Mouse (Mus musculus): Measurements from ENCODE around the gene Pdxp. TPM values are rescaled to one million over a fixed set of nuclear protein-coding genes. Genes with fewer than 3 reads are reported as not detected.

Gene Pdxp
- polyA plus RNA-seq, 1 experiment from 2014 or later: 15.0 TPM

GRCm38 (mm10) chr15:78955663-78956062 lies 41.9 kb downstream of the Pdxp start:
- H3K27me3 ChIP-seq: no peaks in the 10 kb centered on the region
- no peak overlapping the region for H3K4me2 ChIP-seq
- no peak for ATAC-seq (ENCODE audit: insufficient number of reproducible peaks, low FRiP score, low TSS enrichment, low read depth)
- 79% methylated on average over 3 of the region's 3 CpGs for WGBS
- H3K9ac ChIP-seq: no peak overlapping the region
- peaks cover 12% of the 10 kb centered on the region for H3K4me1 ChIP-seq
- peaks cover 3% of the 10 kb centered on the region; the same call in 1 of the 2 replicates for H3K36me3 ChIP-seq
- H3K27ac ChIP-seq: no peak overlapping the region
- H3K9me3 ChIP-seq: no peaks in the 10 kb centered on the region
- no peak overlapping the region for H3K4me3 ChIP-seq

GRCm38 (mm10) chr15:78956351-78956750 lies 42.6 kb downstream of the Pdxp start:
- ATAC-seq (ENCODE audit: insufficient number of reproducible peaks, low FRiP score, low TSS enrichment, low read depth): no peak
- Histone ChIP-seq H3K4me3 (no peak overlapping the region), H3K4me2 (no peak overlapping the region), H3K27me3 (no peaks in the 10 kb centered on the region), H3K9ac (no peak overlapping the region), H3K9me3 (no peaks in the 10 kb centered on the region), H3K36me3 (peaks cover 3% of the 10 kb centered on the region; the same call in 1 of the 2 replicates), H3K4me1 (peaks cover 12% of the 10 kb centered on the region), H3K27ac (no peak overlapping the region)
- 75% methylated on average over 4 of the region's 4 CpGs for WGBS

GRCm38 (mm10) chr15:78957021-78957420 lies 43.3 kb downstream of the Pdxp start:
- H3K9ac ChIP-seq: no peak overlapping the region
- H3K27me3 ChIP-seq: no peaks in the 10 kb centered on the region
- H3K27ac ChIP-seq: peak overlapping the region; percentile 61; the same call in 1 of the 2 replicates
- peak overlapping the region; percentile 17; the same call in 1 of the 2 replicates for H3K4me2 ChIP-seq
- no peak for ATAC-seq (ENCODE audit: insufficient number of reproducible peaks, low FRiP score, low TSS enrichment, low read depth)
- H3K4me3 ChIP-seq: no peak overlapping the region
- H3K36me3 ChIP-seq: peaks cover 10% of the 10 kb centered on the region; the same call in 1 of the 2 replicates
- no peaks in the 10 kb centered on the region for H3K9me3 ChIP-seq
- 37% methylated on average over 15 of the region's 15 CpGs for WGBS
- peaks cover 12% of the 10 kb centered on the region for H3K4me1 ChIP-seq

- WGBS: 83% methylated on average over 11 of the region's 11 CpGs
Observed at GRCm38 (mm10) chr15:78959537-78959936, 45.8 kb downstream of the Pdxp start.

GRCm38 (mm10) chr15:78960088-78960487 lies 46.4 kb downstream of the Pdxp start:
- no peak overlapping the region for H3K4me2 ChIP-seq
- H3K27ac ChIP-seq: no peak overlapping the region
- 57% methylated on average over 4 of the region's 4 CpGs for WGBS
- no peak overlapping the region for H3K9ac ChIP-seq
- H3K27me3 ChIP-seq: no peaks in the 10 kb centered on the region
- no peaks in the 10 kb centered on the region for H3K9me3 ChIP-seq
- H3K36me3 ChIP-seq: peaks cover 11% of the 10 kb centered on the region; the same call in 1 of the 2 replicates
- H3K4me3 ChIP-seq: no peak overlapping the region
- ATAC-seq (ENCODE audit: insufficient number of reproducible peaks, low FRiP score, low TSS enrichment, low read depth): no peak
- peaks cover 21% of the 10 kb centered on the region for H3K4me1 ChIP-seq

More at GRCm38 (mm10) chr15:78959537-78959936, 45.8 kb downstream of the Pdxp start:
- Histone ChIP-seq H3K4me2 (no peak overlapping the region), H3K36me3 (peaks cover 11% of the 10 kb centered on the region; the same call in 1 of the 2 replicates), H3K27me3 (no peaks in the 10 kb centered on the region), H3K4me3 (no peak overlapping the region), H3K9ac (no peak overlapping the region), H3K27ac (no peak overlapping the region), H3K4me1 (peaks cover 21% of the 10 kb centered on the region), H3K9me3 (no peaks in the 10 kb centered on the region)
- no peak for ATAC-seq (ENCODE audit: insufficient number of reproducible peaks, low FRiP score, low TSS enrichment, low read depth)

GRCm38 (mm10) chr15:78962885-78963284 lies 49.2 kb downstream of the Pdxp start:
- H3K36me3 ChIP-seq: peaks cover 14% of the 10 kb centered on the region
- WGBS: 49% methylated on average over 2 of the region's 2 CpGs
- ATAC-seq (ENCODE audit: insufficient number of reproducible peaks, low FRiP score, low TSS enrichment, low read depth): no peak

More at GRCm38 (mm10) chr15:78962885-78963284, 49.2 kb downstream of the Pdxp start:
- Histone ChIP-seq H3K9ac (no peak overlapping the region), H3K27ac (no peak overlapping the region), H3K4me3 (no peak overlapping the region), H3K27me3 (no peaks in the 10 kb centered on the region), H3K4me1 (peaks cover 9% of the 10 kb centered on the region), H3K4me2 (no peak overlapping the region), H3K9me3 (no peaks in the 10 kb centered on the region)

Small RNA genes within 50 kb of the gene (microRNA-seq; reads per million reads assigned to microRNA genes)
- gene Mir6955: not detected

Other genes with a start within 250 kb of the Pdxp start
- gene Elfn2, start 195.1 kb upstream of the Pdxp start, polyA plus RNA-seq (2015; fragmentation: Nextera tagmentation; extraction: Ambion mirVana): 0.05 and 0.22 TPM in 2 replicates
- 15.1 and 16.3 TPM in 2 replicates for gene Mfng, start 140.4 kb upstream of the Pdxp start, polyA plus RNA-seq (2015; fragmentation: Nextera tagmentation; extraction: Ambion mirVana)
- gene Card10, start 110.9 kb upstream of the Pdxp start, polyA plus RNA-seq (2015; fragmentation: Nextera tagmentation; extraction: Ambion mirVana): 3.4 and 3.8 TPM in 2 replicates
- gene Cdc42ep1, start 71.3 kb upstream of the Pdxp start, polyA plus RNA-seq (2015; fragmentation: Nextera tagmentation; extraction: Ambion mirVana): 26.5 and 30.0 TPM in 2 replicates
- 0.65 and 0.73 TPM in 2 replicates for gene Lgals2, start 58.4 kb upstream of the Pdxp start, polyA plus RNA-seq (2015; fragmentation: Nextera tagmentation; extraction: Ambion mirVana)
- gene Gga1, start 36.7 kb upstream of the Pdxp start, polyA plus RNA-seq (2015; fragmentation: Nextera tagmentation; extraction: Ambion mirVana): 53.2 and 54.4 TPM in 2 replicates
- 0.50 and 0.65 TPM in 2 replicates for gene Gm49510, start 14.3 kb upstream of the Pdxp start, polyA plus RNA-seq (2015; fragmentation: Nextera tagmentation; extraction: Ambion mirVana)
- gene Sh3bp1, start 14.2 kb upstream of the Pdxp start, polyA plus RNA-seq (2015; fragmentation: Nextera tagmentation; extraction: Ambion mirVana): 55.2 and 61.1 TPM in 2 replicates
- 2,795 and 2,816 TPM in 2 replicates for gene Lgals1, start 12.8 kb downstream of the Pdxp start, polyA plus RNA-seq (2015; fragmentation: Nextera tagmentation; extraction: Ambion mirVana)
- gene Nol12, start 21.0 kb downstream of the Pdxp start, polyA plus RNA-seq (2015; fragmentation: Nextera tagmentation; extraction: Ambion mirVana): 53.2 and 55.2 TPM in 2 replicates
- gene Triobp, start 33.8 kb downstream of the Pdxp start, polyA plus RNA-seq (2015; fragmentation: Nextera tagmentation; extraction: Ambion mirVana): 54.8 and 59.2 TPM in 2 replicates
- 487 and 628 TPM in 2 replicates for gene H1f0, start 114.5 kb downstream of the Pdxp start, polyA plus RNA-seq (2015; fragmentation: Nextera tagmentation; extraction: Ambion mirVana)
- 0.13 TPM in 1 of 2 replicates, not detected in the other for gene Galr3, start 128.0 kb downstream of the Pdxp start, polyA plus RNA-seq (2015; fragmentation: Nextera tagmentation; extraction: Ambion mirVana)
- 43.9 and 46.6 TPM in 2 replicates for gene Ankrd54, start 149.0 kb downstream of the Pdxp start, polyA plus RNA-seq (2015; fragmentation: Nextera tagmentation; extraction: Ambion mirVana)
- 203 and 206 TPM in 2 replicates for gene Eif3l, start 161.3 kb downstream of the Pdxp start, polyA plus RNA-seq (2015; fragmentation: Nextera tagmentation; extraction: Ambion mirVana)
- 15.1 and 16.3 TPM in 2 replicates for gene Micall1, start 195.0 kb downstream of the Pdxp start, polyA plus RNA-seq (2015; fragmentation: Nextera tagmentation; extraction: Ambion mirVana)
- gene Polr2f, start 227.1 kb downstream of the Pdxp start, polyA plus RNA-seq (2015; fragmentation: Nextera tagmentation; extraction: Ambion mirVana): 295 and 310 TPM in 2 replicates
- gene 1700088E04Rik, start 227.3 kb downstream of the Pdxp start, polyA plus RNA-seq (2015; fragmentation: Nextera tagmentation; extraction: Ambion mirVana): 6.3 and 8.5 TPM in 2 replicates

All from limb, embryonic 15.5 days (tissue).